Mouse (Mus musculus): ENCODE measurements around the gene Lrrn3.

Lrrn3 gene

DNA sequence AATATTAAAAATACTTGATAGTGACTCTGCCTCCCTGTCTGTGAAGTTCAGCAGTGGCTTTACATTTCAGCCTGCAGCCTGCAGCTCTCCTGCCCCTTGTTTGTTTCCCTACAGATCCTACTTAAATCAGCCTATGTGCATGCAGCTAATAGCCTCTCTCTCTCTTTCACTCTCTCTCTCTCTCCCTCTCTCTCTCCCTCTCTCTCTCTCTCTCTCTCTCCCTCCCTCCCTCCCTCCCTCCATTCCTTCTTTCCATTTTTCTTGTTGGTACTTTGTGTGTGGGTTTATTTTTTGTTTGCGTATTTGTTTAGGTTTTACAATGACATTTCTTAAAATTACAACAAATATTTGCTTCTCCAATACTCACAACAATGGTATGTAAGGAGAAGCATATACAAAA, at the start of gene Lrrn3:
TSS of gene Lrrn3 (minus strand) at position 101 of the 400 bp plus-strand sequence.
- peak; percentile 5 for DNase-seq (ENCODE audit: low read depth, low spot score)

DNA sequence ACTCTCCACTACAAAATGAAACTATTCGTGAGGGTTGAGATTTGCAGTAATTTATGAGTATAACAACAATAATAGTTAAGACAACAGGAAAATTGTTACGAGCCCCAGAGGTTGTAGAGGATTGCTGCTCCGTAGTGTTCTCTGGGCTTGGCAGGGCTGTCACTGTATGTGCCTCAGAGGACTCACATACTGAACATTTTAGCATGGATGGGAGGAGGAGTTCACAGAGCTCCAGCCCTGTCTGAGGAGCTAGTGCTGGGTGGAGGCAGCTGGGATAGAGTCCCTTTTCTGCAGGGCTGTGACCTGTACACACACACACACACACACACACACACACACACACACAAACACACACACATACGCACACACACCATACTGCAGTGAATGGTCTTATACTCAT, 42.2 kb upstream of the Lrrn3 start:
- DNase-seq (ENCODE audit: low read depth, low spot score) = no peak

DNA sequence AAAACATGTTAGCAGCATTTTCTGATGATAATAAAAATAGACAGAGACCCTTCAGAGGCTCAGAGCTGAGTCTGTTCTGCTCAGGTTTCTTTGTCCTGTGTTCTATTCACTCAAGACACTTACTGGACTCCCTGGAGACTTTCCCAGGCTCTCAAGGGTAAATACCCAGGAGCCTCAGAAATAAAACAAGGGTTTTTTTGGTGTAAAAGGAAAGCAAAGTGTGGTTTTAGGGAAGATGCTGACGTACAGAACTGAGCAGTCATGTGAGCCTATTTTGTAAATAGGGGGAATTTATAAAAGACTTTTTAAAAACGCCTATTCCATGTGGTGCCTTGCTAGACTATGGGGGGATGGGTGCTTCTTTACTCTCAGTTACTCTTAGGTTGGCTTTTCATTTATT, 40.5 kb upstream of the Lrrn3 start:
- no peak for DNase-seq (ENCODE audit: low read depth, low spot score)

- no peak for DNase-seq (ENCODE audit: low read depth, low spot score)
Measured at GRCm38 (mm10) chr12:41521671-41522070, 35.4 kb upstream of the Lrrn3 start.

- DNase-seq (ENCODE audit: low read depth, low spot score) = no peak
Measured at GRCm38 (mm10) chr12:41520326-41520725, 34.1 kb upstream of the Lrrn3 start.

- no peak for DNase-seq (ENCODE audit: low read depth, low spot score)
Measured at GRCm38 (mm10) chr12:41518897-41519296, 32.7 kb upstream of the Lrrn3 start.

DNA sequence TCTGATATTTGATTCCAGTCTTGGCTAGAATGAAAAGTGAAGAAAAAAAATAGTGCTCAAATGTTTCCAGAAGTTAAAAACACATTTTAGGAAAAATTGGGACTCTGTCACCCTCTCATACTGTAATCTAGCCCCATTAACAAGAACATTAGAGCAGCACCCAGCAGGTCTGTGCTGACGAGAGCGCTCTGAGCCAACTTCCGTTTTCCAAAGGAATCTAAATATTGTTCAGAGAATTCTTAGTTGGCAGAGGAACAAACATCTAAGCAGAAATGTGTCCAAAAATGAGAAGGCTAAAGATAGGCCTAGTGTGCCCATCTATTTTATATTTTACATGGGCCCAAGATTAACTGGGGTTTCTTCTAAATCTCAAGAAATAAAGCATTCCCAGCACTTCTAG, 24.4 kb upstream of the Lrrn3 start:
- DNase-seq (ENCODE audit: low read depth, low spot score) = no peak

DNA sequence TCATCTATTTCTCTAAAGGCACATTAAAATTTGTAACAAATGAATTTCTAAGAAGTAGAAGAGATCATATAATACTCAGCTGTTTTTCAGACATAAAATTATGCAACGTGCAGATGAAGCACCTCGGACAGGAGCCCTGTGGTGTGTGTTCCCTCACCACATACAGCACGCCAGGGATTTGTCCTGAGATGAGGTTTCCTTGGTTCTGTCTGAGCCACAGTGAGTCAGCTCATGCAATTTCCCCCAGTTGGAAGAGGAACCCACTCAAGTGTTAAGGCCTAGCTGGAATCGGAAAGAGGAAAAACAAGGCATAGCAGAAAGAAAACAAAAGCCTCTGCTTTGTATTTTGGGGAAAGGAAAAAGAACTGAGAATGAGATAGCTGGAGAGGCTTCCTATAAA, 22.4 kb upstream of the Lrrn3 start:
- DNase-seq (ENCODE audit: low read depth, low spot score) = no peak

DNA sequence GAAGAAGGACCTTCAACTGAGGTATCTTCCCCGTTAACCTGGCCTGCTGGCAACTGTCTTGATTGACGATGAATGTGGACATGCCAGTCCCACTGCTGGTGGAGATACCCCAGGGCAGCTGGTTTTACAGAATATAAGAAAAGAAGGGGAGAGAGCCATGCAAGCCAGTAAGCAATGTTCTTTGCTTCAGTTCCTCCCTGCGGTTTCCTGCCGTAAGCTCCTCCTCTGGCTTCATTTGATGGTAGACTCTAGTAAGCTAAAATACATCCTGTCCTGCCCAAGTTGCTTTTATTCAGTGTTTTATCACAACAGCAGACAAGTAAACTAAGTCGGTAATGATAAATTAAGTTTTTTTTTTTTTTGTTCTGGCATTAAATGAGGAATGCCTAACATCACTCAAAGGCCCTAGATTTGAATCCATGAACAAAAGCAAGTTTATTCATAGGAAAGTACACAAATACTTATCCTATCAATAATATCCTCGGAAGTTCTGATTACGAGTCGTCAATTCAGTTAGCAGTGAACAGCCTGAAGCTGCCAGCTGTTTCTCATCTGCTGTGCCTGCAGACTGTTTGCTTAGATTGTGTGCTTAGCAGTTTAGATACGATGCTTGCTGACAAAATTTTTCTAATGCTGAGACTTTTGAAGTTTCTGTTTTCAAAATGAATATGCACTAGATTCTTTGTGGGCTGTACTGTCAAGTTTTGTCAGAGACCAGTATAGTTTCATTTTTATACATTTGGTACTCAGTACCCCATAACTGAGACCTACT, 14.0 kb upstream of the Lrrn3 start:
- peak; percentile 56 for DNase-seq (ENCODE audit: low read depth, low spot score)

DNA sequence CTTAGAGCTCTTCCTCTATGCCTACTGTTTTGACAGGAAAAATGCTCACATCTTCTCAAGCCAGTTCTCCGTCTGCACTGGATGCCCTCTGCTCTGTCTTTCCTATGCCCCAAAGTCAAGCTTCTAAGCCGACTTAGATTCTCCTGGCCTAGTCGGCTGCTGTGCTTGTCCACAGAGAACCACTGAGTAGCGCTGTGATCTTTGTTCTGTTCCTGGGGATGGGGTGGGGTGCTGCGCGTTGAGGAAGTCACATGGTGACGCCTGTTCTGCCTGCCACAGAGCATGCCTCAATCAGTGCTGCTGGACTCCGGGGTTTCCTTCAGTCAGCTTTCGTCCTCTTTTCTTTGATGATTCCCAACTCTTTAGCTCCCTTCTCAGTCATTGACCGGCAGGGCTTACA, 8.4 kb upstream of the Lrrn3 start:
- DNase-seq (ENCODE audit: low read depth, low spot score) = peak; percentile 31

DNA sequence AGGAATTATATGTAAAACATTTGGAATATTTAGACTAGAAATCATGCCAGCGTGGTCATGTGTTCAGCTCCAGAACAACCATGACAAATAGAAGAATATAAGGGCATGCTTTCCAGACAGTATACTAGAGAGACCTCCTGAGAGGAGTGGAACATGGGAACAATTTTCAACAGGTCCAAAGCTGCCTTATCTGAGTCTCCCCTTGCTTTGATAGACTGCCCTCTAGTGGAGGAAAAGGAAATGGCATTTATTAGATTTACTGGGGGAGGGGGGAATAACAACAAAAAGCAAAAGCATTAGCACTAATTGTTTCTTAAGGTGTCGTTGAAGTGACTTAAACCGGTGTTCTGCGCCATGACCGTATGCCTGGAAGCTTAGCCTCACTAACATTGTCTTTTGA, 774 bp upstream of the Lrrn3 start:
- DNase-seq (ENCODE audit: low read depth, low spot score) = peak; percentile 75

DNA sequence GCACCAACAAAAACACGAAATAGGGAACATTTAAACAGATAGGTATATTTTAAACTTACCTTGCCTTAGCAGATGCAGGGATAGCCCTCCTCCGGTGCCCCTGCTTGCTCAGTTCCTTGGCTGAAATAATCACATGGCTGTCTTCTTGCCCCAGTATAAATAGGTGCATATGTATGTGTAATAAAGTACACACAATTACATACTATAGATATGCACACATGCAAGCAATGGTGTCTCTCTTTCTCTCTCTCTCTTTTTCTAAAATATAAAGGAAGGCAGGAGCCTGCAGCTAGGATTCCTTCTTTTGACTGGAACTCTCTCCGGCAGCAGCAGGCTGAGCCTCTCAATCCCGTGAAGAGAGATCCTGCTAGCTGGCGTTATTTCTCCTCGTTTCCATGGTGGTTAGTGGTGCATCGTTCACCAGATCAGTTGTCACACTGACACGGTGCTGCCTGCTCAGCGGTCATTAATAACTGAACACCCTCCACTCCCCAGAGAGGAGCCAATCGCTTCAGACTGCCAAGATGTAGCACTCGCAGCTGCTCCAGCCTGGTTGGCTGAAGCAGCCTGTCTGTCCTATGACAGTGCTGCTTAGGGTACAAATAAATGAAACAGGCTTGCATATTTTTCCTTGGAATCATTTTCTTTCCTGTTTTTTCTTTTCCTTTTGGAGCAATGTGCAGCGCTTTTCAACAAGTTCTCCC, 567 bp downstream of the Lrrn3 start:
- peak; percentile 25 for DNase-seq (ENCODE audit: low read depth, low spot score)

DNA sequence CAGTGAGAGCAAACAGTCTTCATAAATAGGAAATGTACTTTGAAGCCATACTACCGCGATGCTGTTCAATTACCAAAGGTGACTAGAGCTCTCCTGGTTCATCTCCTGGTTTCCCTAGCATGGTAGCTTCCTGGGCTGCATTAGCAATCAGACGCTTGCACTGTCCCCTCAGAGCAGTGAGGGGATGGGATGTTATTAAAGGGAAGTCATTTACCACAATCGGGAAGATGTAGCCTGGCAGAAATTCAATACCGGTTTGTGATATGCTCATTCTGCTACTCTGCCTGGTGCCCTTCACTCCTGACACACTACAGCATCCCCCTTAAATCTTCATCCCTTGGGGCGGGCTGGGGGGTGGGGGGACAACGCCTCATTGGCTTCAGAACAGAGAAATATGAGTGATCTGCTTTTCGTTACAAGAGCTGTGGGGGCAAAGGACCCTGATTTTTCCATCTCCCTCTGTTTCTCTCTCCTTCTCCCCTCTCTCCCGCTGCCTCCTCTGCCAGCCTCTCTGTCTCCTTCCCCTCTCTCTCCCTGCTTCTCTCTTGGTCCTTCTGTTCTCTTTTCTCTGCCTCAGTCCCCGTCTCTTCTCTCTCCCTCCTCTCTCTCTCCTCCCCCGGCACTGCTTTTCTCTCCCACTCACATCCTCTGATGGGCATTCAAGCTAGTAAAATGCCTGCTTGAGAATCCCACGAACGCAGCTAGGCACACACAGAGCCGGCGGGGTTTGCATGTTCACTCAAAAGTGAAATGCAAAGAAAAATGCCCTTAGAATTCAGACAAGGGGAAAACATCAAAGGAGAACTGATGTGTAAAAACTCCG, 1.3 kb downstream of the Lrrn3 start:
- peak; percentile 11 for DNase-seq (ENCODE audit: low read depth, low spot score)

DNA sequence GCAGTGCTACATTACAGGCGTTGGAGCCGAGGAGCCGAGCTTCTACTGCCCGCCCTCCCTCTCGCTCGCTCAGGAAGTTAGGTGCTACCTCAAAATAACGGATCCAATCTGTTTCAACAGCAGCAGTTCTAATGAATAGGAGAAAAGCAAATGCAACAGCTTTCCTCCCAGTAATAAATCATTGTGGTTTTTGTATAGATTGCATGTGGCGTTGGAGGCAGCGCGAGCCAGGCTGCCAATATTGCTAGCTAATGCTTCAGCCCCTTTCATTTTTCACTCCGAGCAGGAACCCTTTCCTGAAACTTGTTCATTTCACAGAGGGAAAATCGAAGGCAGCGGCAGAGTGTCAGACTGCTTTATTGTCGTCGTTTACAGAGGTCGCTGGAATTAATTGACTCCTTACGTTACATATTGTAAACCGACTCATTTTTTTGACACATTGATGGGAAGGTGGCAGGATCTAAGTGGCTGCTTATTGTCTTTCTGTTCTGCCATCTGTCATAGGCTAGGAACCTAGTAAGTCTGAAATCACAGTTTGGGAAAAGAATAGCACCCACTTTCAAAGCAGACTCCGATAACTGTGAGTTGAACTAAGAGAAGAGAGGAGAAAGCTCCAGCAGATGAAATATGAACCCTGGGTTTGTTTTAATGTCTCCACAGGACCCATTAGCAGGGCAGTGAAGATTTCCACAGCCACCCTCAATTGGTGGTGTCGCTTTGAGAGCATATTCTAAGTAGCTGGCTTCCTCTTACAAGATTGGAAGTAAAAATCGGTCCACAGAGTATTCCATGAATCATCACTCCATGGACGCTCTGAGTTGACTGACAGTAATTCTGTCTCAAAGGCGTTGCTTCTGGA, 2.4 kb downstream of the Lrrn3 start:
- peak; percentile 7 for DNase-seq (ENCODE audit: low read depth, low spot score)

DNA sequence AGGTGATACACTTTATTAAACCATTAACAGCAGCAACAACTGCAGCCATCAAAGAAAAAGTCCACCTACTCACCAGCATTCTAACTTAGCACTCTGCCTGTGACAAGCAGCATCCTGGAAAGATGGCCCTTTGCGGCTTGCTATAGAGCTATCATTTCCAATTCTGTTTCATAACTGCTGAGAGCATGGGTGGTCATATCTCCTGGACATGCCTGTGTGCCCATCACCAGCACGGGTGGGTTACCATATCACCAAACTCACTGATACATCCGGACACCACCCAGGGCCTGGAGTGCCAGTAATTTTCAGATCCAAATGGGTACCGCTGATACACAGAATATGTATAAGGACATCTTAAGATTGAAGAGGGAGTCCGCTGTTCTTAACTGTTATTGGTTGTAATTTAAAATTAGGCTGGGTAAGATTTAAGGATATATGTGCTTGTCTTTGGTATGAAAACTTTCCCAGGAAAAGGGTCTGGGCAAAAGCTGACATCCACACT, 3.1 kb downstream of the Lrrn3 start:
- DNase-seq (ENCODE audit: low read depth, low spot score) = no peak

DNA sequence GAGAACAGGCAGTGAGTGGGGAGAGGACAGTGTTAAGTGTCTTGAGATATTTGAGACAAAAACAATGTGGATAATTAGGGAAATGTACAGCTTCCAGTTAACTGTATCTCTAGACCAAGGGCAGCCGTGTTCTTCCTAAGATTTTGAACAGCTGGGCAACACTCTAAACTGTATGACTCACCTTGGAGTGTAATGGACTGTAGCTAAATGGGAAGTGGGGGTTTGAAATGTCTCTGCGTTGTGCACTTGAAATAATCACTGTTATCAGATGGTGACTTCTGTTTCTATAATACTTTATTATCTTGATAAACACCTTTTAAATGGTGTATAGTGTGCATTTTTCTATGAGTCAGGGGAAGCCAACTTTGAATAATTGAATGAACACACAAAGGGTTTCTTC, 4.7 kb downstream of the Lrrn3 start:
- DNase-seq (ENCODE audit: low read depth, low spot score) = no peak

- DNase-seq (ENCODE audit: low read depth, low spot score) = no peak
Measured at GRCm38 (mm10) chr12:41469096-41469801, 17.0 kb downstream of the Lrrn3 start.

DNA sequence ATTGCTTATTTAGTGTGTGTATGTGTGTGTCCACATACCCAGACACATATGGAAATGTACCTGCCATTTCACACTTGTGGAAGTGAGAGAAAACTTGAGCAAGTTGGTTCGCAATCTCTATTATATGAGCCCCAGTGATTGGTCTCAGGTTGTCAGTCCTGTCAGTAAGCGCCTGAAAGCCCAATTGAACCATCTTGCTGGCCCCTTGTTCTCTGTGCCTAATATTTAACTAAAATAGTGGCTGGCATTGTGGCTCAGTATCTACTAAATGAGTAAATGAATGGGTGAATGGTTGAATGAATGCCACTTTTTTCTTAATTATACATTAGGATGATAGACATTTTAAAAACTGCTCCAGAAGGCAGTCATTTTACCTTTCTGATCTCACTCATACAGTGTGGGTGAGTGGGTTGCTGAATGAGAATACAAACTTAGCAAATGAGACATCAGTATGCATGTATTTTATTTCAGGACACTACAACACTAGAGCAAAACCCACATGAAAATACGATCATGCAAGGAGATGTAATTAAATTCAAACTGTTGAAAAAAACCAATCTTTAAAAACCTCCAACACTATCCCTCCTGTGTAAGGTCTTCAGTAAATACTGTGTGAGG, 17.7 kb downstream of the Lrrn3 start:
- DNase-seq (ENCODE audit: low read depth, low spot score) = no peak

GRCm38 (mm10) chr12:41438446-41438845, 47.8 kb downstream of the Lrrn3 start:
- no peak for DNase-seq (ENCODE audit: low read depth, low spot score)

Measured in CD4-positive, CD25-positive, alpha-beta regulatory T cell, adult 2 months (primary cell).